Mouse (Mus musculus) common myeloid progenitor, adult 5-6 weeks (primary cell): ENCODE measurements around the gene Cdca7l. TPM values are rescaled to one million over a fixed set of nuclear protein-coding genes. Genes with fewer than 3 reads are reported as not detected.
"Not testable (repeated sequence)": the region's sequence is repeated elsewhere in the genome, so short reads cannot be mapped to it uniquely, and the experiment has no call there.

Experiments used
- ATAC-seq: replicated peaks from 2 replicates; pipeline ENCODE4 v1.8.0; 2016; ENCODE audit warnings: low read depth, mild to moderate bottlenecking, moderate TSS enrichment, inconsistent platforms; ENCODE audit not compliant: poor library complexity, severe bottlenecking
- total RNA-seq: library from RNA; stranded (forward); fragments of 200-1000, 187-1606 nt; gene quantifications from 2 replicates; pipeline ENCODE4 v1.2.3, GENCODE M21; 2017

Cdca7l gene
- 181 and 196 TPM in 2 replicates for total RNA-seq

- not testable (repeated sequence) for ATAC-seq
Measured at GRCm38 (mm10) chr12:117803989-117804388, at the start of gene Cdca7l. Gene Cdca7l (plus strand): TSS chr12:117804289.

GRCm38 (mm10) chr12:117756010-117756409 lies 48.1 kb upstream of the Cdca7l start:
- ATAC-seq = peak; percentile 90

GRCm38 (mm10) chr12:117760373-117760772 lies 43.7 kb upstream of the Cdca7l start:
- no peak for ATAC-seq

- no peak for ATAC-seq
Measured at GRCm38 (mm10) chr12:117760846-117761245, 43.2 kb upstream of the Cdca7l start.

- ATAC-seq = peak; percentile 45; the same call in 1 of the 2 replicates
Measured at GRCm38 (mm10) chr12:117761698-117762097, 42.4 kb upstream of the Cdca7l start.

GRCm38 (mm10) chr12:117763247-117763646 lies 40.8 kb upstream of the Cdca7l start:
- ATAC-seq = no peak; the same call in 1 of the 2 replicates

- peak; percentile 89 for ATAC-seq
Measured at GRCm38 (mm10) chr12:117764839-117765238, 39.2 kb upstream of the Cdca7l start.

- ATAC-seq = peak; percentile 64
Measured at GRCm38 (mm10) chr12:117769113-117769512, 35.0 kb upstream of the Cdca7l start.

- ATAC-seq = no peak
Measured at GRCm38 (mm10) chr12:117770211-117770610, 33.9 kb upstream of the Cdca7l start.

GRCm38 (mm10) chr12:117771156-117771555 lies 32.9 kb upstream of the Cdca7l start:
- ATAC-seq = no peak

- ATAC-seq = peak; percentile 82
Measured at GRCm38 (mm10) chr12:117772638-117773037, 31.5 kb upstream of the Cdca7l start.

- no peak for ATAC-seq
Measured at GRCm38 (mm10) chr12:117776841-117777240, 27.2 kb upstream of the Cdca7l start.

- ATAC-seq = no peak
Measured at GRCm38 (mm10) chr12:117781360-117781759, 22.7 kb upstream of the Cdca7l start.

GRCm38 (mm10) chr12:117783426-117783825 lies 20.7 kb upstream of the Cdca7l start:
- no peak for ATAC-seq

- no peak for ATAC-seq
Measured at GRCm38 (mm10) chr12:117786621-117787020, 17.5 kb upstream of the Cdca7l start.

GRCm38 (mm10) chr12:117788513-117789011 lies 15.5 kb upstream of the Cdca7l start:
- no peak for ATAC-seq

GRCm38 (mm10) chr12:117789017-117789416 lies 15.1 kb upstream of the Cdca7l start:
- ATAC-seq = no peak

GRCm38 (mm10) chr12:117795303-117795702 lies 8.8 kb upstream of the Cdca7l start:
- ATAC-seq = no peak

GRCm38 (mm10) chr12:117805576-117805975 lies 1.5 kb downstream of the Cdca7l start:
- no peak for ATAC-seq

- ATAC-seq = no peak
Measured at GRCm38 (mm10) chr12:117806007-117806451, 1.9 kb downstream of the Cdca7l start.

GRCm38 (mm10) chr12:117806470-117806869 lies 2.4 kb downstream of the Cdca7l start:
- ATAC-seq = no peak

GRCm38 (mm10) chr12:117807637-117808036 lies 3.5 kb downstream of the Cdca7l start:
- no peak for ATAC-seq
